Mouse (Mus musculus) testis, adult 2 months (tissue): Measurements from ENCODE around the gene Tm9sf1. TPM values are rescaled to one million over a fixed set of nuclear protein-coding genes. Genes with fewer than 3 reads are reported as not detected.

ENCODE experiments used
- H3K27ac ChIP-seq: fragments of 200-500 bp; 2 replicates; pipeline ENCODE4 v1.5.1; 2012; ENCODE audit warnings: low read depth, low read length; ENCODE audit not compliant: control insufficient read depth, insufficient read depth
- H3K27me3 ChIP-seq: fragments of 200-500 bp; 2 replicates; pipeline ENCODE4 v1.6.1; 2012; ENCODE audit warnings: mild to moderate bottlenecking, low read length, moderate library complexity; ENCODE audit not compliant: control insufficient read depth, insufficient read depth
- H3K36me3 ChIP-seq: fragments of 200-500 bp; 2 replicates; pipeline ENCODE4 v1.6.1; 2012; ENCODE audit warnings: mild to moderate bottlenecking, low read length; ENCODE audit not compliant: control insufficient read depth, insufficient read depth
- H3K4me1 ChIP-seq: fragments of 200-500 bp; 2 replicates; pipeline ENCODE4 v1.6.1; 2012; ENCODE audit warnings: low read length; ENCODE audit not compliant: control insufficient read depth, insufficient read depth
- H3K4me3 ChIP-seq: fragments of 200-500 bp; 2 replicates; pipeline ENCODE4 v1.5.1; 2012; ENCODE audit warnings: low read depth, mild to moderate bottlenecking, low read length, moderate library complexity, mixed read lengths; ENCODE audit not compliant: control insufficient read depth
- CTCF ChIP-seq: fragments of 200-500 bp; IDR thresholded peaks from 2 replicates; pipeline ENCODE4 v1.5.1; 2012; ENCODE audit warnings: low read depth, mild to moderate bottlenecking, inconsistent platforms, low read length, moderate library complexity; ENCODE audit not compliant: control insufficient read depth, insufficient read depth, insufficient replicate concordance
- POLR2A ChIP-seq: fragments of 200-500 bp; IDR thresholded peaks from 2 replicates; pipeline ENCODE4 v1.6.1; 2012; ENCODE audit warnings: low read depth, mild to moderate bottlenecking, inconsistent platforms, low read length, moderate library complexity; ENCODE audit not compliant: control insufficient read depth
- polyA plus RNA-seq: library from polyadenylated mRNA; depleted of rRNA; stranded (reverse); fragments of >200 nt; gene quantifications from 2 replicates; pipeline ENCODE4 v1.2.3, GENCODE M21; 2012

The Tm9sf1 gene
- polyA plus RNA-seq, 1 experiment, result 21.3 TPM

DNA sequence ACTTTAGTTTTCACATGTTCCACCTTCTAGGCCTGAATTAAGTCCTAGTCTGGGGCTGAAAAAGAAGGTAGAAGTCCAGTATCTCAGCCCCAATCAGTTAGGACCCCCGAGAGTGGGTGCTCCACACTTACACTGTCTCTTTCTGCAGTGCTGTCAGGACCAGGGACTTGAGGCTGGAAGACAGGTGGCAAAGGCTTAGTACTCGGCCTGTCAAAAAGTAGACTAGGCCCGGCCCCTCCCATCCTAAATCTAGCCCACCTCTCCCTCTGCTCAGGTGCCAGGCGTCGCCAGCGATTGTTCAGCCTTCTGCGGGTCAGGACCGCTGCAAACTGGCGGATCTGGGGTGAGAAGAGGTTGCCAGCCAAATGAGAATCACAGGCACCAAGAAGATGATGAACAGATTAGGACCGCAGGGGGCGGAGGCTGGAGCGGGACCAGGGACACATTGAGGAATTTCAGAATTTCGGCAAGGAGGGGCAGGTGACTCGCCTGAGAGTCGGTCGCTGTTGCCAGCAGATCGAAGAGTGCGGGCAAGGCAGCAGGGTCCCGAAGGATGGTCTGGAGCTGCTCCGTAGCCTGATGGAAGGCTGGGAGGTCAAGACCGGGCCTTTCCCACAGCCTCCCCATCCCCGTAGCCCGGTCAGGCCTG lies 8.6 kb downstream of the Tm9sf1 start:
- peaks cover 6% of the 10 kb centered on the region for H3K4me1 ChIP-seq
- H3K36me3 ChIP-seq, result peaks cover 4% of the 10 kb centered on the region
- TF ChIP-seq CTCF, result no peak
- no peaks in the 10 kb centered on the region for H3K27me3 ChIP-seq
- H3K4me3 ChIP-seq, result peak overlapping the region; percentile 95
- H3K27ac ChIP-seq, result peak overlapping the region; percentile 55

DNA sequence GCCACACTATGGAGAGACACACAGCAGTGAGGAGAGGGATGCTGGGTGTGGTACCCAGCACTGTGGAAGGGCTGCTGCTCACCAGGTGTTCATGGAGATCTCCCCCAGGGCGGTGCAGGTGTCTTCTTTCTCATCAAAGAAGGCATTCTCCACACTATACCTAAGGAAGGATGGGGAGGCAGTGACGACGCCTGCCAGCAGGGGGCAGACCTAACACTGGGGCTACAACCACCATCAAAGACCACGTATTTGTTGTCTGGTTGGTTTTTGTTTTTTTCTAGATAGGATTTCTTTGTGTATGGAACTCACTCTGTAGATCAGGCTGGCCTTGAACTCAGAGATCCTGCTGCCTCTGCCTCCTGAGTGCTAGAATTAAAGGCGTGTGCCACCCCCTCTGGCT lies 14.3 kb downstream of the Tm9sf1 start:
- H3K27me3 ChIP-seq, result no peaks in the 10 kb centered on the region
- H3K4me1 ChIP-seq, result peaks cover 3% of the 10 kb centered on the region; the same call in 1 of the 2 replicates
- H3K36me3 ChIP-seq, result peaks cover 1% of the 10 kb centered on the region
- TF ChIP-seq CTCF (peak; percentile 81; the same call in 1 of the 2 replicates), POLR2A (no peak)
- H3K27ac ChIP-seq, result no peak overlapping the region
- H3K4me3 ChIP-seq, result no peak overlapping the region

DNA sequence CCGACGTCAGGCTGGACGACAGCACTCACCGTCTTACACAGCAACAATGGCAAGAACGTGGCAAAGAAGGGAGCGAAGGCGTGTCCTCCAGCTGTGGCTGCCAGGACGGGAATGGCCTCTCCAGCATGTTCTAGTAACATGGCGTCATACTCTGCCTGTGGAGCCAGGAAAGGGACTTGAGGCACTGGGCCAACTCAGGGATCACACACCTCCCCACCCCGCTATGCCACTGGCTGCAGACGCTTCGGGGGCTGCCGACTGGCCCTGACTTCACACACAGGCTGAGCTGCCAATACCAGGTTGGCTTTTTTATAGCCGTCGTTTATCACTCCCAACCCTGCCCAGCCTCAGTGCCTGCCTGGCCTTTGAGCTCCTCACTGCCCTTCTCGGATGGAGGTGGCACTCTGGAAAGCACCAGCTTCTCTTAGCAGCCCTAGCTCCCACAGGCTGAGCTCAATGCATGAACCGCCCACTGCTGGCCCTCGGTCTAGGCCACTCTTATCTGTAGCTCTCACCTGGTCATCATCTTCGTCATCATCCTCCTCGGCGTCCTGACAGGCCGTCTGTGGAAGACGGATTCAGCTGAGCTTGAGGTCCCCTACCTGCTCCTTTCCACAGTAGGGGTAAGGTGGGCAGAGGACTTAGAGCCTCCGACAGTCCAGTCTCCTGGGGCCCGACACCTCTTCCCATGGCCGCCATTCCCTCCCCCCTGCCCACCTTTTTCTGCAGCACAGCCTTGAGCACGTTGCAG lies 15.4 kb downstream of the Tm9sf1 start:
- H3K4me1 ChIP-seq, result peaks cover 3% of the 10 kb centered on the region; the same call in 1 of the 2 replicates
- no peaks in the 10 kb centered on the region for H3K27me3 ChIP-seq
- TF ChIP-seq CTCF (no peak), POLR2A (no peak)
- H3K4me3 ChIP-seq, result no peak overlapping the region
- H3K27ac ChIP-seq, result no peak overlapping the region
- peaks cover 1% of the 10 kb centered on the region for H3K36me3 ChIP-seq

DNA sequence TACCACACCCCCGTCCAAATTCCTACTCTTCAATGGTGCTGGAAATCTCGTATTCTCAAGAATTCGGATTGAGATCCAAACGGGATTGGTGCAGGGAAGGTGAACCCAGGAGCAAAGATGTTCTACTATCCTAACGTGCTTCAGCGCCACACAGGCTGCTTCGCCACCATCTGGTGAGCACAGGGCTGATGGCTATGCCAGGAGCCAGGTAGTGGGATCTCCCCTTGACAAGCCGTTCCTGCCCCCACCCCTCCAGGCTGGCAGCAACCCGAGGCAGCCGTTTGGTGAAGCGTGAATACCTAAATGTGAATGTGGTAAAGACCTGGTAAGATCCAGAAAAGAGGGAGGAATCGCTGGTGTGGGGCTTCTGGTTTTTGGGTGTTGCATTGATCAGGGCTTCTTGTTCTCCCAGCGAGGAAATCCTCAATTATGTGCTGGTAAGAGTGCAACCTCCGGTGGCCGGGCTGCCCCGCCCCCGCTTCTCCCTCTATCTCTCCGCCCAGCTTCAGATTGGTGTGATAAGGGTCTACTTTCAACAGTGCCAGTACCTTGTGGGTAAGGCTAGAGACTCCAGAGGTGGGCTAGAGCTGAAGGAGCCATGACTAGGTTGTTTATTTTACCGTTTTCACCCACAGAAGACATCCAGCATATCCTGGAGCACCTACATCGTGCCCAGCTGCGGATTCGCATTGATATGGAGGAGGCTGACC lies 25.0 kb downstream of the Tm9sf1 start:
- H3K4me1 ChIP-seq, result peaks cover 12% of the 10 kb centered on the region
- H3K4me3 ChIP-seq, result peak overlapping the region; percentile 76
- no peaks in the 10 kb centered on the region for H3K36me3 ChIP-seq
- TF ChIP-seq CTCF, result no peak
- 0 out of 2 replicates have a peak, but pooled peaks have one; percentile 28 for TF ChIP-seq POLR2A
- H3K27ac ChIP-seq, result no peak overlapping the region
- H3K27me3 ChIP-seq, result no peaks in the 10 kb centered on the region

DNA sequence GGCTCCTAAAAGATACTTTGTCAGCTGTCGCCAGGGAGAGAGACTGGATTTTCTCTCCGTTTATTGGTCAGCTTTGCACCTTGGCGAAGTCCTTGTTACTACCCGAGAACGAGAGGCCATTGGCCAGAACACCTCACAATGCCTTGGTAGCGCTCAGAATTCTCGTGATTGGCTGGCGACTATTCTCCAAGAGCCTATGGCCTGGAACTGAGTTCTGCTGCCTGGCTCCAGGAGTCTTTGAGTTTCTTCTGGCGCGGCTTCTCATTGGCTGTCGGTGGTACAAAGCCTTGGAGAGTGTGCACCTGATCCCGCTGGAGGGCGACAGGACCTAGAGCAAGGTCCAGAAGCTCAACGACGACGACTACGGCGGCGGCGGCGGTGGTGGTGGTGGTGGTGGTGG lies 25.8 kb downstream of the Tm9sf1 start, which contains the start of gene Rec8:
Gene Rec8 (plus strand): TSS at position 216 of the 400 bp plus-strand sequence.
- peaks cover 12% of the 10 kb centered on the region for H3K4me1 ChIP-seq
- H3K27ac ChIP-seq, result peak within 1 kb of the TSS; percentile 30
- peak within 1 kb of the TSS; percentile 76 for H3K4me3 ChIP-seq
- TF ChIP-seq POLR2A (peak; percentile 43; the same call in 1 of the 2 replicates), CTCF (no peak)
- no peaks in the 10 kb centered on the region for H3K36me3 ChIP-seq
- H3K27me3 ChIP-seq, result no peaks in the 10 kb centered on the region

DNA sequence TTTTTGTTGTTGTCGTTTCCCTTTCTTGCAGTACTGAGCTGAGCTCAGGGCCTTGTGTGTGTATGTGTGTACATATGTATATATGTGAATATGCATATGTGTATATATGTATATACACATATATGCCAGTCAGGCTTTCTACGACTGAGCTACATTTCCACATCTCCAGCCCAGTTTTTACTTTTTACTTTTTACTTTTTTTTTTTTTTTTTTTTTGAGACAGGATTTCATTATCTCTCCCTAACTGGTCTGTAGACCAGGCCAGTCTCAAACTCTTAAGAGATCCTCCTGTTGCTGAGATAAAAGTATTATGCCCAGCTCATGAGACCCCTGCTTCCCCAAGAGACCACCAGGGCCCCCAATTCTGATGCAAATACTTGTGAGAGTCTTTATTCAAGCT lies 26.8 kb downstream of the Tm9sf1 start:
- H3K27ac ChIP-seq, result no peak overlapping the region
- TF ChIP-seq CTCF (no peak), POLR2A (no peak)
- peak overlapping the region; percentile 76; the same call in 1 of the 2 replicates for H3K4me3 ChIP-seq
- peaks cover 12% of the 10 kb centered on the region for H3K4me1 ChIP-seq
- H3K27me3 ChIP-seq, result no peaks in the 10 kb centered on the region
- H3K36me3 ChIP-seq, result no peaks in the 10 kb centered on the region

DNA sequence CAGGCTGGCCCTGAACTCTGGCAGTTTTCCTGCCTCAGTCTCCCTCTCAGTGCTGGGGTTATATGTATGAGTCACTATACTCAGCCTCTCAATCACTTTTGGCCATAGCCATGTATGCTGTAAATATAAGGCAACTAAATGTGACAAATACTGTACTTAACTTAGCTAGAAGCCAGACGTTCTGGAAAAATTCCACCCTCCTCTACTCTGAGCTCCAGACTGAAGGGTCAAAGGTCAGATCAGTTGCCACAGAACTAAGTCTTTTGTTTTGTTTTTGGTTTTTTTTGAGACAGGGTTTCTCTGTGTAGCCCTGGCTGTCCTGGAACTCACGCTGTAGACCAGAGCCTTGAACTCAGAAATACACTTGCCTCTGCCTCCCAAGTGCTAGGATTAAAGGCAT lies 27.7 kb downstream of the Tm9sf1 start:
- TF ChIP-seq POLR2A (no peak), CTCF (no peak)

More for the DNA sequence above, 27.7 kb downstream of the Tm9sf1 start:
- Histone ChIP-seq H3K4me1 (peaks cover 12% of the 10 kb centered on the region), H3K4me3 (no peak overlapping the region), H3K27me3 (no peaks in the 10 kb centered on the region), H3K27ac (no peak overlapping the region), H3K36me3 (no peaks in the 10 kb centered on the region)
